Mouse (Mus musculus) layer of hippocampus, postnatal 25 days (tissue): Measurements from ENCODE around the gene Fads1. TPM values are rescaled to one million over a fixed set of nuclear protein-coding genes. Genes with fewer than 3 reads are reported as not detected.

Source experiments
- DNase-seq, 2 experiments: peaks; one replicate each; pipeline ENCODE4 v3.0.0; 2022; ENCODE audit warnings: mixed read lengths in 2 of 2, low spot score in 1 of 2; ENCODE audit errors: extremely low spot score in 1 of 2
- total RNA-seq, 2 experiments: library from RNA; stranded (reverse); gene quantifications; 2 replicates each; pipeline ENCODE4 v1.2.3; 2021

The Fads1 gene
- total RNA-seq, 2 experiments from 2014 or later, result 181 to 195 TPM

GRCm38 (mm10) chr19:10174956-10175355 lies 7.7 kb upstream of the Fads1 start:
- no peak for DNase-seq

DNA sequence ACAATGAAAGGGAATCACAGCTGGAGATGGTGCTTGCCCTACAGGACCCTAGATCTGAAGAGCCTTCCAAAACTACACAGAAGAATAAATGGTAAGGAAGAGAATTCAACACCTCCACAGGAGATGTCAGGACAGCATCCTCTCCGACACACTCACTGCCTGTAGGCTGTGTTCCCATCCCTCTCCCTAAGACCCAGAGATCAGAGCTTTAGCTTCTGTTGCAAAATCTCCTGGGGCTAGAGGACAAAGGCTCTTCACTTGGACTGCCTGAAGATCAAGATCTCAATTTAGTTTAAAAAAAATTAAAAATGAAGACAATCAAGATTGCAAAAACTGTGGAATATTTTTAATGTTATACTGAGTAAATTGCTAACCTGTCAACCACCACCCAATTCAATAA lies 6.2 kb upstream of the Fads1 start:
- DNase-seq, result no peak

- no peak for DNase-seq
Observed at GRCm38 (mm10) chr19:10176941-10177372, 5.7 kb upstream of the Fads1 start.

DNA sequence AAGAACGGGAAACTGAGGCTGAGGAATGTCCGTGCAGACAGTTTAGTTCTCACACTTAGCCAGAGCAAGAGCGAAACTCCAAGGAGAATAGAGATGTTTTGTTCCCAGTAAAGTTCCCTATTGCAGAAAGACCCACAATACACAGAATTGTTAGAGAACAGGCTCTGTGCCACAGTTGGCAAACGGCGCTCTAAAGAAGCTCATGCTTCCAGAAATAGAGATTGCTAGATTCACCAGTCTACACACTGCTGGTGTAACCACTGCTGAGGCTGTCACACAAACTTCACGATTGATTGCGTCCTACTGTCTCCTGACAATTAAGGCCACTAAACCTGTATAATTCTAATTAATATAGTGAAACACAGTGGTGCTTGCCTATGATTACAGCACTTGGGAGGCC lies 1.5 kb upstream of the Fads1 start:
- DNase-seq, result no peak

GRCm38 (mm10) chr19:10182142-10182541 lies 546 bp upstream of the Fads1 start:
- no peak for DNase-seq

GRCm38 (mm10) chr19:10183299-10183983 lies 753 bp downstream of the Fads1 start:
- DNase-seq, result peak; percentile 59 to 61

GRCm38 (mm10) chr19:10184096-10184495 lies 1.4 kb downstream of the Fads1 start:
- DNase-seq, result peak in 1 of 2 experiments; percentile 40

DNA sequence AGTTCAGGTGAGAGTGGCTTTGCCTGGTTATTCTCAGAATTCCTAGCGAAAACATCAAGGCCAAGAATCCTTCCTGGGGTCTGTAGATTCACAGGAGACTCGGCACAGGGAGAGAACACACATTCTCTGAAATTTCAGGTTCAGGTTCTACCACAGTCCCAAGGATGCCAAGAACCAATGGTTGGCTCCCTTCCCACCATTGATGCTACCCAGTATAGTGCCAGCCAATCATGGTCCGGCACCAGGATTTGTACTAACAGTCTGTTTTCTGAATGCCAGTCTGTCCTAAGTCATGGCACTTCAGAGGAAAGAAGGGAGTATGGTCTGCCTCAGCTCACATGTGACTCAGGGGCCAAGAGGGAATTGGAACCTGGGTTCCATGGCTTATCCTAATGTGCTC lies 3.2 kb downstream of the Fads1 start:
- DNase-seq, result no peak

GRCm38 (mm10) chr19:10186569-10186968 lies 3.9 kb downstream of the Fads1 start:
- no peak for DNase-seq

- DNase-seq, result peak in 1 of 2 experiments; percentile 70
Observed at GRCm38 (mm10) chr19:10188281-10188811, 5.7 kb downstream of the Fads1 start.

GRCm38 (mm10) chr19:10189022-10189421 lies 6.3 kb downstream of the Fads1 start:
- DNase-seq, result no peak

DNA sequence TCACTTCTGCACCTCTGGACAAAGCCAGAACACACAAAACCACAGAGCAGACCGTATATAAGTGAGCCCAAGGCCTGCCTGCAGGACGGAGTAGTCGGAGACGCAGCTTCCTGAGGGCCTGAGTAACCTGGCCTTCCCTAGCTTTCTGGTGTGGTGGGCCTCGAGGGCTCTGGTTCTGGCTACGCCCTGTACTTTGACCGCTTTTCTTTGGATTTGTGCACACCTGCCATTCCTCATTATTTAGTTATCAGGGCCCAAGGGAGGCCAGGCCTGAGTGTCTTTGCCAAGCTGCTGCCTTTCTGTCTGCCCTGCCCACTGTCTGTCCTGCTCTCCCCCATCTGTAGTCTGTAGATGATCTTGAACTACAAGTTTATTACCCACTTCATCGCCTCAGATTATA lies 7.3 kb downstream of the Fads1 start:
- no peak for DNase-seq

DNA sequence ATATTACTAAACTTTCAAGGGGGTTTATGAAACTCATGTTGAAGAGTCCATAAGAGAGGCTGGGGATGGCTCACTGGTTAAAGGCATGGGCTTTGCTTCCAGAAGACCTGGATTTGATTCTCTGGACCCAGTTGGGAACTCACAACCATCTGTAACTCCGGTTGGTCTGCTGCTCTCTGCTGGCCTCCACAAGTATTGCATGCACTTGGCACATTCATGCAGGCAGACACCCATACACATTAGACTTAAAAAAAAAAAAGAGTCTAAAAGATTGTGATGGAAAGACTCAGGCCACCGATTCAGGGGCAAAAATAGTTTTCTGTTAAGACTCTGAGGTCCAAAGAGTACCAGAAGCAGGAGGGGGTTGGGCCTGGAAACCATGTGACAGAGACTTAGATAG lies 8.1 kb downstream of the Fads1 start:
- peak in 1 of 2 experiments; percentile 79 for DNase-seq

DNA sequence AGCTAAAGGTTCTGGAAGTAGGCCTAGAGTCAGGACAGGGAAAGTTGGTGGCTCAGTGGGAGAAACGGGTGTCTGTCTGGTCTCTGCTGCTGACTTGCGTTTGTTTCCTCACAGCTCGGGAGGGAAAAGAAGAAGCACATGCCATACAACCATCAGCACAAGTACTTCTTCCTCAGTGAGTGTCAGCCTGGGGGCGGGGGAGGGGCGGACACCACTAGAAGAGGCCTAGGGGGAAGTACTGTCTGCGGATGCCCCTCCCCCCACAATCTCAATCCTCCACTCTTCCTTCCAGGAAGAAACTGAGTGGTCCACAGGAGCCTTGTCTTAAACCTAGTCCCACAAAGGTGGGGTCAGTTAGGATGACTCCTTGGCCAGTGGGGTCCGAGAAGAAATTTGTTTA lies 8.6 kb downstream of the Fads1 start:
- no peak for DNase-seq

- DNase-seq, result no peak
Observed at GRCm38 (mm10) chr19:10194337-10194736, 11.6 kb downstream of the Fads1 start.

- no peak for DNase-seq
Observed at GRCm38 (mm10) chr19:10195252-10195651, 12.6 kb downstream of the Fads1 start.

GRCm38 (mm10) chr19:10197130-10197529 lies 14.4 kb downstream of the Fads1 start:
- DNase-seq, result no peak

DNA sequence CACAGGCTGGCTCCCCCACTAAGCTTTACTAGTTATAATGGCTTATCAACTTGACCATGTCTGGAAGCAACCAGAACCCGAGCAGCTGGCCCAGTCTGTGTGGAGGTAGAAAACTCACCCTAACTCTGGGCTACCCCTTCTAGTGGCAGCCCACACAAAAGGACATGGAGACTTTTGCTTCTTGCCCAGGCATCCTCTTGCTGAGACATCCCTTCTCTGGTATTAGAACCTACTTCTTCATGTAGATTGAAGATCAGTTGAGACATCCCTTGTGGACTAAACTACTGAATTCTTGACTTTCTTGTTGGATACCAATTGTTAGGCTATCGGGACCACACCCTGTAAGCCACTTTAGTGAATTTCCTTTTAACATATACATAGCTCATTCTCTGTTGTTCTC lies 15.6 kb downstream of the Fads1 start:
- DNase-seq, result no peak

DNA sequence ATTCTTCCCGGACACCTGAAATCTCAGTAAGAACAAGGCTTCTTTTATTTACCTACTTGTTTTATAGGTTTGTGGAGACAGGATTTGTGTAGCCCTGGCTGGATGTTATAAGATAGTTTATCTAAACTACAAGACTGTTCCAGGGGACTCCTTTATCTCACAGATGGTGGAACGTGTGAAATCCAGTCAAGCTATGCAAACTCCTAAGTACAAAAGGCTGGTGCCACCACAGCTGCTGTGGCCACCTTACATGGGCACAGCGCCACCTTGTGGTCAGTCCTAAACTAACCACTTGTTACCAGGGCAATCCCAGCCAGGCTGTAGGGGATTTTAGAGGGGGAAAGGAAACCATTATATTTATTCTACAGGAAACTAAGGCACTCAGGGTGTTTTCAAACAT lies 16.0 kb downstream of the Fads1 start:
- DNase-seq, result peak; percentile 71 to 92

- DNase-seq, result no peak
Observed at GRCm38 (mm10) chr19:10203146-10203847, 20.6 kb downstream of the Fads1 start.

DNA sequence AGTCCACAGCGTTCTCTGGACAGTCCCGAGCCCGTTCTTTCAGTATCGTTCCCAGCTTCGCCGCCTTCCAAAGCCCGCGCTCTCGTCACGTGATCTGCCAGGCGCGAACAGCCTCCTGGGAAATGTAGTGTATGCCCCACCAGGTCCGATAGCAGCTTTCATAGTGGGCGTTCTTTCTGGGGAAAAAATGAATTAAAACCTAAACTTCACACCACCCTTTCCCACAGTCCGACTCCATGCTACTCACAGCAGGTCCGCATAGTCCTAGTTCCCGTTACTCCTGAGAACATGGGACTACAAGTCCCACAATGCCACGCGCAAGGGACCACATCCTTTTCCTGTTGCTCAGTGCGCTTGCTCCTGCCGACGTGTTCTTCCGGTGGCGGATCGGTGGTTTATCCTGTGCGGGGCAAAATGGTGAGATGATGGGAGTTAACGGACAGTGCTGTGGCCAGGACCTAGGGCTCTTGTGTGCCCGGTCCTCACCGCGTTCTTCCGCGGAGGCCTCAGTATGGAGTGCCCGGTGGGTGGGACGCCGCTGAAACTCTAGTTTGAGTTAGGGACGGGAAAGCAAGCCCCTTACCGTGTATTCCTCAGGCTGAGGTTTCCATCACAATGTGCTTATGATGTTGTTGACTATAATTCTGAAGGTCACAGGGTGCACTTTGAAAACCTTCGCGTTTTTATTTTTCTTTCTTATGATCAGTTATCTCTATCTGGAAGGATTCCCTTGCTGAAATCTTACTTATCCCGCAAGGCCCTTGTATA lies 21.3 kb downstream of the Fads1 start, which contains the start of the genes Tmem258 and Fen1:
Tmem258 (plus strand) TSS at position 167 of the 768 bp plus-strand sequence.
Fen1 (minus strand) TSS at position 322 of the 768 bp plus-strand sequence.
- peak; percentile 90 to 91 for DNase-seq
